Mouse (Mus musculus) testis, adult 2 months (tissue): ENCODE measurements around the gene AW822073.

Experiments
- CTCF ChIP-seq: fragments of 200-500 bp; IDR thresholded peaks from 2 replicates; pipeline ENCODE4 v1.5.1; 2012; ENCODE audit warnings: low read depth, mild to moderate bottlenecking, inconsistent platforms, low read length, moderate library complexity; ENCODE audit not compliant: control insufficient read depth, insufficient read depth, insufficient replicate concordance
- POLR2A ChIP-seq: fragments of 200-500 bp; IDR thresholded peaks from 2 replicates; pipeline ENCODE4 v1.6.1; 2012; ENCODE audit warnings: low read depth, mild to moderate bottlenecking, inconsistent platforms, low read length, moderate library complexity; ENCODE audit not compliant: control insufficient read depth

- TF ChIP-seq CTCF: no peak
- TF ChIP-seq POLR2A: no peak
These were observed 30.0 kb upstream of the AW822073 start for GRCm38 (mm10) chr10:58254635-58255175.
